Mouse (Mus musculus) C2C12 (cell line): Measurements from ENCODE around the gene Ntn5. TPM values are rescaled to one million over a fixed set of nuclear protein-coding genes. Genes with fewer than 3 reads are reported as not detected.

Experiments used
- H3K27me3 ChIP-seq: one replicate; pipeline ENCODE4 v1.6.1; 2011; ENCODE audit not compliant: control insufficient read depth, insufficient read depth, insufficient read length
- H3K36me3 ChIP-seq: one replicate; pipeline ENCODE4 v1.6.1; 2011; ENCODE audit not compliant: control insufficient read depth, insufficient read depth
- H3K4me3 ChIP-seq: one replicate; pipeline ENCODE4 v1.5.1; 2011; ENCODE audit warnings: mild to moderate bottlenecking, control low read depth; ENCODE audit not compliant: poor library complexity, insufficient read depth, severe bottlenecking
- H3K79me2 ChIP-seq: one replicate; pipeline ENCODE4 v1.6.1; 2011; ENCODE audit not compliant: control insufficient read depth, insufficient read depth
- H3K79me3 ChIP-seq: one replicate; pipeline ENCODE4 v1.6.1; 2011; ENCODE audit warnings: low read depth, control low read depth
- H3ac ChIP-seq: one replicate; pipeline ENCODE3; 2011; ENCODE audit warnings: low read depth; ENCODE audit not compliant: control insufficient read depth, insufficient read length
- CEBPB ChIP-seq: IDR thresholded peaks from one replicate; pipeline ENCODE4 v1.6.1; 2011; ENCODE audit warnings: low read depth, mild to moderate bottlenecking, control low read depth, moderate library complexity
- CTCF ChIP-seq: IDR thresholded peaks from one replicate; pipeline ENCODE4 v1.5.1; 2011; ENCODE audit not compliant: control insufficient read depth, insufficient read depth, insufficient read length
- FOSL1 ChIP-seq: IDR thresholded peaks from one replicate; pipeline ENCODE4 v1.8.0; 2011; ENCODE audit warnings: mild to moderate bottlenecking, low read length; ENCODE audit not compliant: poor library complexity, insufficient read depth, severe bottlenecking
- MAX ChIP-seq: IDR thresholded peaks from one replicate; pipeline ENCODE4 v1.6.1; 2011; ENCODE audit warnings: mild to moderate bottlenecking, control low read depth
- MYOD1 ChIP-seq: IDR thresholded peaks from one replicate; pipeline ENCODE4 v1.6.1; 2011; ENCODE audit warnings: low read depth; ENCODE audit not compliant: control insufficient read depth, insufficient read length
- MYOG ChIP-seq: IDR thresholded peaks from one replicate; pipeline ENCODE4 v1.6.1; 2011; ENCODE audit not compliant: control insufficient read depth, insufficient read length; ENCODE audit errors: extremely low read depth
- USF1 ChIP-seq: IDR thresholded peaks from one replicate; pipeline ENCODE4 v1.6.1; 2011; ENCODE audit warnings: low read depth, mild to moderate bottlenecking, control low read depth, moderate library complexity
- polyA plus RNA-seq: library from polyadenylated mRNA; unstranded; fragments of >200 nt; fragmentation: generic; extraction: Trizol; gene quantifications from one replicate; pipeline ENCODE4 v1.2.1, GENCODE M21; 2012; ENCODE audit warnings: missing spikeins

Gene Ntn5
- polyA plus RNA-seq, 1 experiment: 0.04 TPM

GRCm38 (mm10) chr7:45719180-45719579 is 35.4 kb downstream of the Ntn5 start:
- peaks cover 44% of the 10 kb centered on the region for H3K36me3 ChIP-seq
- peak overlapping the region; percentile 78 for H3ac ChIP-seq
- TF ChIP-seq USF1 (no peak), MYOG (no peak), MAX (no peak), FOSL1 (no peak), CEBPB (no peak), MYOD1 (no peak), CTCF (no peak)
- peaks cover 69% of the 10 kb centered on the region for H3K79me2 ChIP-seq
- H3K27me3 ChIP-seq: no peaks in the 10 kb centered on the region
- peaks cover 49% of the 10 kb centered on the region for H3K79me3 ChIP-seq
- H3K4me3 ChIP-seq: peak overlapping the region; percentile 71

GRCm38 (mm10) chr7:45719738-45720412 is 36.1 kb downstream of the Ntn5 start:
- no peak for TF ChIP-seq USF1
- TF ChIP-seq CEBPB: no peak
- Histone ChIP-seq H3K36me3 (peaks cover 49% of the 10 kb centered on the region), H3ac (peak overlapping the region; percentile 31), H3K79me2 (peaks cover 66% of the 10 kb centered on the region), H3K27me3 (no peaks in the 10 kb centered on the region), H3K4me3 (peak overlapping the region; percentile 71), H3K79me3 (peaks cover 44% of the 10 kb centered on the region)

- H3K79me3 ChIP-seq: peaks cover 40% of the 10 kb centered on the region
- peak within 1 kb of the TSS; percentile 31 for H3ac ChIP-seq
- H3K79me2 ChIP-seq: peaks cover 64% of the 10 kb centered on the region
- H3K36me3 ChIP-seq: peaks cover 52% of the 10 kb centered on the region
- no peak within 1 kb of the TSS for H3K4me3 ChIP-seq
- no peaks in the 10 kb centered on the region for H3K27me3 ChIP-seq
- TF ChIP-seq FOSL1 (no peak), CEBPB (no peak), MYOG (no peak), MYOD1 (no peak), USF1 (no peak), MAX (no peak), CTCF (no peak)
Measured at GRCm38 (mm10) chr7:45720413-45721233, 36.8 kb downstream of the Ntn5 start, which contains the start of gene Fam83e. Gene Fam83e (plus strand): TSS chr7:45721212.

- Histone ChIP-seq H3K36me3 (peaks cover 54% of the 10 kb centered on the region), H3K79me2 (peaks cover 58% of the 10 kb centered on the region), H3K79me3 (peaks cover 39% of the 10 kb centered on the region), H3ac (no peak overlapping the region), H3K4me3 (no peak overlapping the region), H3K27me3 (no peaks in the 10 kb centered on the region)
- TF ChIP-seq USF1 (no peak), MYOG (no peak), CEBPB (no peak), MYOD1 (no peak), FOSL1 (no peak), CTCF (no peak), MAX (no peak)
Measured at GRCm38 (mm10) chr7:45721234-45721571, 37.4 kb downstream of the Ntn5 start.

- H3K79me2 ChIP-seq: peaks cover 52% of the 10 kb centered on the region
- H3K27me3 ChIP-seq: no peaks in the 10 kb centered on the region
- TF ChIP-seq CEBPB (no peak), USF1 (no peak), MYOG (no peak), MYOD1 (no peak), MAX (no peak), CTCF (no peak), FOSL1 (no peak)
- peaks cover 34% of the 10 kb centered on the region for H3K79me3 ChIP-seq
- H3ac ChIP-seq: no peak overlapping the region
- no peak overlapping the region for H3K4me3 ChIP-seq
- H3K36me3 ChIP-seq: peaks cover 57% of the 10 kb centered on the region
Measured at GRCm38 (mm10) chr7:45721642-45722347, 38.0 kb downstream of the Ntn5 start.
